Mouse (Mus musculus) embryonic facial prominence, embryonic 12.5 days (tissue): Measurements from ENCODE around the gene Cntf. TPM values are rescaled to one million over a fixed set of nuclear protein-coding genes. Genes with fewer than 3 reads are reported as not detected.

ENCODE experiments used
- ATAC-seq: fragments of 200-750 bp; cut with Nextera tagmentation; 2 replicates; pipeline ENCODE4 v1.8.0; 2017; ENCODE audit not compliant: insufficient number of reproducible peaks, insufficient read depth, low FRiP score, low TSS enrichment
- H3K27ac ChIP-seq: fragments of 300-500 bp; sonication (generic); 2 replicates; pipeline ENCODE4 v1.5.1; 2016; ENCODE audit warnings: mild to moderate bottlenecking
- H3K27me3 ChIP-seq: fragments of 300-500 bp; sonication (generic); 2 replicates; pipeline ENCODE4 v1.6.1; 2016; ENCODE audit warnings: mild to moderate bottlenecking, moderate library complexity
- H3K36me3 ChIP-seq: fragments of 300-500 bp; sonication (generic); 2 replicates; pipeline ENCODE4 v1.6.1; 2016; ENCODE audit warnings: mild to moderate bottlenecking
- H3K4me1 ChIP-seq: fragments of 300-500 bp; sonication (generic); 2 replicates; pipeline ENCODE4 v1.6.1; 2016
- H3K4me2 ChIP-seq: fragments of 300-500 bp; sonication (generic); replicated peaks from 2 replicates; pipeline ENCODE4 v1.6.1; 2016; ENCODE audit warnings: mild to moderate bottlenecking, moderate library complexity
- H3K4me3 ChIP-seq: fragments of 300-500 bp; sonication (generic); 2 replicates; pipeline ENCODE4 v1.5.1; 2016; ENCODE audit warnings: mild to moderate bottlenecking
- H3K9ac ChIP-seq: fragments of 300-500 bp; sonication (generic); 2 replicates; pipeline ENCODE4 v1.6.1; 2016; ENCODE audit warnings: mild to moderate bottlenecking, moderate library complexity
- H3K9me3 ChIP-seq: fragments of 300-500 bp; sonication (generic); 2 replicates; pipeline ENCODE4 v1.6.1; 2016; ENCODE audit warnings: mild to moderate bottlenecking, moderate library complexity
- WGBS: fragments of 180-500 bp; shearing (Covaris S2); methylation state at CpG from one replicate; pipeline ENCODE4 v1.1.7; 2016; 5-methylcytosine and 5-hydroxymethylcytosine counted together
- polyA plus RNA-seq: library from polyadenylated mRNA; unstranded; fragments of >200 nt; fragmentation: Nextera tagmentation; extraction: Ambion mirVana; gene quantifications from 2 replicates; pipeline ENCODE4 v1.2.1, GENCODE M21; 2016

Cntf gene
- polyA plus RNA-seq, 1 experiment from 2014 or later: 2.2 TPM

GRCm38 (mm10) chr19:12796328-12796931 is 31.0 kb upstream of the Cntf start:
- peak overlapping the region; percentile 86 for H3K4me3 ChIP-seq
- ATAC-seq: peak; percentile 10; the same call in 1 of the 2 replicates
- under 1% methylated on average over 29 of the region's 29 CpGs for WGBS
- peak overlapping the region; percentile 59 for H3K4me2 ChIP-seq
- no peaks in the 10 kb centered on the region for H3K27me3 ChIP-seq
- no peaks in the 10 kb centered on the region for H3K36me3 ChIP-seq
- H3K9ac ChIP-seq: peak overlapping the region; percentile 47
- peak overlapping the region; percentile 99 for H3K27ac ChIP-seq
- no peaks in the 10 kb centered on the region for H3K9me3 ChIP-seq
- H3K4me1 ChIP-seq: 0 out of 2 replicates have a peak, but pooled peaks cover 5% of the 10 kb centered on the region

- peak within 1 kb of the TSS; percentile 99 for H3K27ac ChIP-seq
- H3K27me3 ChIP-seq: no peaks in the 10 kb centered on the region
- no peaks in the 10 kb centered on the region for H3K36me3 ChIP-seq
- under 1% methylated on average over 76 of the region's 76 CpGs for WGBS
- 0 out of 2 replicates have a peak, but pooled peaks cover 5% of the 10 kb centered on the region for H3K4me1 ChIP-seq
- ATAC-seq: peak; percentile 97
- no peaks in the 10 kb centered on the region for H3K9me3 ChIP-seq
- H3K4me2 ChIP-seq: peak within 1 kb of the TSS; percentile 60
- peak within 1 kb of the TSS; percentile 97 for H3K9ac ChIP-seq
- H3K4me3 ChIP-seq: peak within 1 kb of the TSS; percentile 86
Measured at GRCm38 (mm10) chr19:12795511-12796327, 30.3 kb upstream of the Cntf start, which contains the start of the genes Zfp91 and Lpxn. Gene Zfp91, minus strand, starts transcription at chr19:12796126. Gene Lpxn, plus strand, starts transcription at chr19:12796193.

- peak; percentile 18 for ATAC-seq
- 0 out of 2 replicates have a peak, but pooled peaks cover 5% of the 10 kb centered on the region for H3K4me1 ChIP-seq
- no peaks in the 10 kb centered on the region for H3K36me3 ChIP-seq
- H3K9me3 ChIP-seq: no peaks in the 10 kb centered on the region
- peak overlapping the region; percentile 86 for H3K4me3 ChIP-seq
- H3K27me3 ChIP-seq: no peaks in the 10 kb centered on the region
- peak overlapping the region; percentile 99 for H3K27ac ChIP-seq
- peak overlapping the region; percentile 97 for H3K9ac ChIP-seq
- peak overlapping the region; percentile 60 for H3K4me2 ChIP-seq
- 2% methylated on average over 9 of the region's 63 CpGs for WGBS
Measured at GRCm38 (mm10) chr19:12795110-12795509, 29.7 kb upstream of the Cntf start.

GRCm38 (mm10) chr19:12794056-12795044 is 28.9 kb upstream of the Cntf start:
- 0 out of 2 replicates have a peak, but pooled peaks cover 5% of the 10 kb centered on the region for H3K4me1 ChIP-seq
- no peaks in the 10 kb centered on the region for H3K9me3 ChIP-seq
- 3% methylated on average over 26 of the region's 39 CpGs for WGBS
- H3K9ac ChIP-seq: peak overlapping the region; percentile 97
- H3K27me3 ChIP-seq: no peaks in the 10 kb centered on the region
- H3K27ac ChIP-seq: peak overlapping the region; percentile 99
- peak overlapping the region; percentile 86 for H3K4me3 ChIP-seq
- H3K4me2 ChIP-seq: peak overlapping the region; percentile 60
- H3K36me3 ChIP-seq: no peaks in the 10 kb centered on the region
- peak; percentile 53 for ATAC-seq

GRCm38 (mm10) chr19:12792374-12792773 is 26.9 kb upstream of the Cntf start:
- Histone ChIP-seq H3K9ac (no peak overlapping the region), H3K4me1 (0 out of 2 replicates have a peak, but pooled peaks cover 5% of the 10 kb centered on the region), H3K27ac (no peak overlapping the region), H3K36me3 (no peaks in the 10 kb centered on the region), H3K4me3 (no peak overlapping the region), H3K9me3 (no peaks in the 10 kb centered on the region), H3K27me3 (no peaks in the 10 kb centered on the region), H3K4me2 (no peak overlapping the region)
- no peak for ATAC-seq

- H3K9me3 ChIP-seq: no peaks in the 10 kb centered on the region
- no peak overlapping the region for H3K4me2 ChIP-seq
- H3K27me3 ChIP-seq: no peaks in the 10 kb centered on the region
- H3K4me3 ChIP-seq: no peak overlapping the region
- no peak overlapping the region for H3K27ac ChIP-seq
- H3K4me1 ChIP-seq: no peaks in the 10 kb centered on the region
- no peak overlapping the region for H3K9ac ChIP-seq
- no peak for ATAC-seq
- WGBS: 71% methylated on average over 4 of the region's 4 CpGs
- no peaks in the 10 kb centered on the region for H3K36me3 ChIP-seq
Measured at GRCm38 (mm10) chr19:12787721-12788120, 22.3 kb upstream of the Cntf start.

GRCm38 (mm10) chr19:12786803-12787395 is 21.5 kb upstream of the Cntf start:
- Histone ChIP-seq H3K9me3 (no peaks in the 10 kb centered on the region), H3K27ac (no peak overlapping the region), H3K4me1 (no peaks in the 10 kb centered on the region), H3K4me3 (no peak overlapping the region), H3K27me3 (no peaks in the 10 kb centered on the region), H3K36me3 (no peaks in the 10 kb centered on the region), H3K9ac (no peak overlapping the region), H3K4me2 (no peak overlapping the region)
- ATAC-seq: no peak
- WGBS: 81% methylated on average over 2 of the region's 2 CpGs

- Histone ChIP-seq H3K4me3 (no peak overlapping the region), H3K4me2 (no peak overlapping the region), H3K27ac (no peak overlapping the region), H3K27me3 (no peaks in the 10 kb centered on the region), H3K36me3 (peaks cover 13% of the 10 kb centered on the region), H3K9ac (no peak overlapping the region), H3K4me1 (no peaks in the 10 kb centered on the region), H3K9me3 (no peaks in the 10 kb centered on the region)
- ATAC-seq: no peak
Measured at GRCm38 (mm10) chr19:12780437-12780836, 15.0 kb upstream of the Cntf start.

- no peaks in the 10 kb centered on the region for H3K4me1 ChIP-seq
- no peaks in the 10 kb centered on the region for H3K27me3 ChIP-seq
- H3K4me2 ChIP-seq: no peak overlapping the region
- H3K4me3 ChIP-seq: no peak overlapping the region
- H3K36me3 ChIP-seq: peaks cover 40% of the 10 kb centered on the region
- WGBS: 94% methylated on average over 5 of the region's 5 CpGs
- no peak for ATAC-seq
- no peak overlapping the region for H3K9ac ChIP-seq
- no peak overlapping the region for H3K27ac ChIP-seq
- H3K9me3 ChIP-seq: no peaks in the 10 kb centered on the region
Measured at GRCm38 (mm10) chr19:12770888-12771287, 5.5 kb upstream of the Cntf start.

GRCm38 (mm10) chr19:12762212-12763130 is 3.0 kb downstream of the Cntf start:
- H3K9me3 ChIP-seq: no peaks in the 10 kb centered on the region
- H3K27ac ChIP-seq: no peak overlapping the region
- no peak overlapping the region for H3K9ac ChIP-seq
- no peak overlapping the region for H3K4me2 ChIP-seq
- H3K27me3 ChIP-seq: no peaks in the 10 kb centered on the region
- H3K4me3 ChIP-seq: no peak overlapping the region
- no peak for ATAC-seq
- WGBS: 55% methylated on average over 2 of the region's 2 CpGs
- no peaks in the 10 kb centered on the region for H3K4me1 ChIP-seq
- peaks cover 23% of the 10 kb centered on the region for H3K36me3 ChIP-seq
